Mouse (Mus musculus) kidney, postnatal 4 days (tissue): ENCODE measurements around the gene Mrgpre.

Experiments used
- DNase-seq, 2 experiments: peaks; one replicate each; pipeline ENCODE4 v3.0.0; 2021; ENCODE audit warnings: mixed read lengths in 2 of 2

Mrgpre gene

GRCm38 (mm10) chr7:143738194-143738593, 46.1 kb downstream of the Mrgpre start:
- no peak for DNase-seq

- DNase-seq: no peak
Measured at GRCm38 (mm10) chr7:143733746-143734145, 50.6 kb downstream of the Mrgpre start.

- peak; percentile 55 to 67 for DNase-seq
Measured at GRCm38 (mm10) chr7:143729886-143730285, 54.4 kb downstream of the Mrgpre start.
